Mouse (Mus musculus) E14TG2a.4 (cell line): Measurements from ENCODE around the gene Xaf1.
A peak's percentile ranks its signal among the peaks of the same experiment; 100 is the strongest.

Source experiments
- CTCF ChIP-seq: conservative IDR thresholded peaks from 2 replicates; pipeline ENCODE4 v1.5.1; 2014; ENCODE audit warnings: low read length
- NANOG ChIP-seq: IDR thresholded peaks from 2 replicates; pipeline ENCODE4 v1.6.1; 2014; ENCODE audit warnings: borderline replicate concordance, low read length, mixed read lengths
- POU5F1 ChIP-seq: IDR thresholded peaks from 2 replicates; pipeline ENCODE4 v1.6.1; 2014; ENCODE audit warnings: low read length, borderline replicate concordance

DNA sequence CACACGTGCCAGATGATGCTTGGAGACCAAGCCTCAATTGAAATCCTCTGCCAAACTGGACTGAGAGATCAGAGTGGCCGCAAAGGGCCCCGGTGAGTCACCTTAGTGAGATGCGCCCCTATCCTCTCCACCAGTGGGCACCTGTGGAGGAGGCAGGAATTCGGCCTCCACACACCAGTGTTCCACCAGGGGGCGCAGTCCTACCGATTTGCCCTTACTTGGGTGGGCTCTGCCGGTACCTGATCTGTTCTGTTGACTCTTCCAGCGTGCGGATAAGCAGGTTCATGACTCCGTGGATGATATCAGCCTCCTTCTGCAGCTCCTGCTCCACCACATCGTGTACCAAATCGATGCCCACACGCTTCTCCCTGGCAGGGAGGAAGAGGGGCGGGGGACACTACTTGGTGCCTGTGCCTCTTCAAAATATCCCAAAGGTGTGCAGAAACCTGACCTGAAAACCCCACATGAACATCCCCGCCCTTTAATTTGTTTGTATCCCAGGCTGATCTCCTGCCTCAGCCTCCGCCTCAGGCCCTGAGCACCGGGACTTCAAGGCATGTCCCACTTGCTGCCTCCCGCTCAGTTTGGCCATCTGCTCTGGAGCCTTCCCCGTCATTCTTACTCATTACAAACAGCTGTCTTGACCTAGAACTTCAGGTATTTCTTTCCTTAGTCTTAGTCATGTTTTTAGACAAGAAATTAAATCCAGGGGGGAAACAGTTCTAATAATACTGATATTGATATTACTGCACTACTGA is 53.7 kb downstream of the Xaf1 start:
- TF ChIP-seq CTCF (peak; percentile 86), POU5F1 (no peak), NANOG (no peak)
